Mouse (Mus musculus) Patski (cell line): ENCODE measurements around the gene Magix. TPM values are rescaled to one million over a fixed set of nuclear protein-coding genes. Genes with fewer than 3 reads are reported as not detected.

Experiments used
- ATAC-seq: fragments of 100-300 bp; one replicate; pipeline ENCODE4 v1.8.0; 2021
- CTCF ChIA-PET: fragments of 350-600 bp; sonication (Branson Sonifier 250); formaldehyde crosslinking; loops from one replicate; lab custom pipeline; 2022; ENCODE audit warnings: inconsistent platforms; lab: Charles Lee
- POLR2A ChIA-PET: fragments of 350-600 bp; sonication (Branson Sonifier 250); formaldehyde crosslinking; loops from one replicate; lab custom pipeline; 2022; ENCODE audit warnings: antibody characterized with exemption, inconsistent platforms; lab: Charles Lee
- DNase-seq: peaks from one replicate; pipeline ENCODE4 v3.0.0-alpha.2; 2011; ENCODE audit warnings: low read depth, low spot score
- H3K27me3 ChIP-seq: fragments of 371-371 bp; one replicate; pipeline ENCODE4 v1.5.1; 2021
- CTCF ChIP-seq: fragments of 100-300 bp; IDR thresholded peaks from one replicate; pipeline ENCODE4 v1.5.1; 2021
- in situ Hi-C: fragments of 300-500 bp; cut with MboI; formaldehyde crosslinking; loops from 3 replicates; pipeline ENCODE4 v1.11.1; 2018; ENCODE audit warnings: low pct_unique_long_range_greater_than_20kb, mixed read lengths
- polyA plus RNA-seq: library from polyadenylated mRNA; unstranded; gene quantifications from one replicate; pipeline ENCODE4 v1.2.3, GENCODE M21; 2021

Magix gene
- polyA plus RNA-seq, 1 experiment from 2014 or later: 0.06 TPM

- H3K27me3 ChIP-seq: no peaks in the 10 kb centered on the region
- ATAC-seq (peak; percentile 78), DNase-seq (peak; percentile 35)
- POLR2A ChIA-PET: interaction anchor here (0.5 to 1.1 kb wide), 2 partner anchors 10 to 65 kb away, joined by 3 to 9 read pairs; no protein-coding TSS in a partner anchor
- CTCF ChIA-PET: no interaction called here
- no peak for TF ChIP-seq CTCF
- in situ Hi-C loops: loop anchor here (10.0 kb wide), 1 partner anchor 222 kb away; no protein-coding TSS in a partner anchor
These were observed 15.9 kb upstream of the Magix start, which contains the start of gene Gpkow for GRCm38 (mm10) chrX:7696954-7697381. Gene Gpkow (plus strand): TSS chrX:7697131.

- in situ Hi-C loops: loop anchor here (10.0 kb wide), 1 partner anchor 222 kb away; no protein-coding TSS in a partner anchor
- ChIA-PET CTCF (interaction anchor here (0.5 kb wide), 1 partner anchor 374 kb away, joined by 3 read pairs; no protein-coding TSS in a partner anchor), POLR2A (interaction anchor here (0.6 kb wide), 1 partner anchor 10 kb away, joined by 6 read pairs; no protein-coding TSS in a partner anchor)
- TF ChIP-seq CTCF: no peak
- ATAC-seq: no peak
- no peaks in the 10 kb centered on the region for H3K27me3 ChIP-seq
- DNase-seq: no peak
These were observed 15.5 kb upstream of the Magix start for GRCm38 (mm10) chrX:7696520-7696919.

- no peak for DNase-seq
- in situ Hi-C loops: loop anchor here (10.0 kb wide), 1 partner anchor 218 kb away; no protein-coding TSS in a partner anchor
- POLR2A ChIA-PET: no interaction called here
These were observed 11.8 kb upstream of the Magix start for GRCm38 (mm10) chrX:7692862-7693261.

GRCm38 (mm10) chrX:7690486-7690885, 9.4 kb upstream of the Magix start:
- CTCF ChIA-PET: no interaction called here
- POLR2A ChIA-PET: no interaction called here
- no peak for ATAC-seq
- no peak for TF ChIP-seq CTCF
- peaks cover 13% of the 10 kb centered on the region for H3K27me3 ChIP-seq
- DNase-seq: no peak
- in situ Hi-C loops: loop anchor here (10.0 kb wide), 1 partner anchor 216 kb away; no protein-coding TSS in a partner anchor

More at GRCm38 (mm10) chrX:7692862-7693261, 11.8 kb upstream of the Magix start:
- CTCF ChIA-PET: interaction anchor here (1.0 to 1.2 kb wide), 4 partner anchors 14 to 271 kb away, joined by 3 to 7 read pairs (median 3); no protein-coding TSS in a partner anchor
- no peak for TF ChIP-seq CTCF
- peaks cover 13% of the 10 kb centered on the region for H3K27me3 ChIP-seq
- ATAC-seq: no peak

GRCm38 (mm10) chrX:7688321-7688720, 7.3 kb upstream of the Magix start:
- ChIA-PET CTCF (no interaction called here), POLR2A (no interaction called here)
- H3K27me3 ChIP-seq: peaks cover 18% of the 10 kb centered on the region
- DNase-seq (no peak), ATAC-seq (no peak)
- in situ Hi-C loops: no loop called here
- TF ChIP-seq CTCF: no peak

GRCm38 (mm10) chrX:7680057-7680412, 1.0 kb downstream of the Magix start:
- ATAC-seq: no peak
- no peak for DNase-seq
- H3K27me3 ChIP-seq: peaks cover 20% of the 10 kb centered on the region
- in situ Hi-C loops: no loop called here
- no peak for TF ChIP-seq CTCF
- CTCF ChIA-PET: interaction anchor here (1.0 kb wide), 1 partner anchor 211 kb away, joined by 3 read pairs; no protein-coding TSS in a partner anchor
- POLR2A ChIA-PET: no interaction called here

- no peak for TF ChIP-seq CTCF
- in situ Hi-C loops: no loop called here
- ChIA-PET CTCF (interaction anchor here (0.9 to 1.0 kb wide), 2 partner anchors 14 to 211 kb away, joined by 3 read pairs; no protein-coding TSS in a partner anchor), POLR2A (no interaction called here)
- peak; percentile 41 for DNase-seq
- ATAC-seq: peak; percentile 92
- H3K27me3 ChIP-seq: peaks cover 20% of the 10 kb centered on the region
These were observed 1.5 kb downstream of the Magix start for GRCm38 (mm10) chrX:7679405-7680056.

- in situ Hi-C loops: no loop called here
- DNase-seq: no peak
- peaks cover 20% of the 10 kb centered on the region for H3K27me3 ChIP-seq
- no peak for ATAC-seq
- TF ChIP-seq CTCF: no peak
- ChIA-PET POLR2A (no interaction called here), CTCF (interaction anchor here (0.9 to 1.0 kb wide), 2 partner anchors 15 to 210 kb away, joined by 3 read pairs; no protein-coding TSS in a partner anchor)
These were observed 2.1 kb downstream of the Magix start for GRCm38 (mm10) chrX:7678986-7679385.

- DNase-seq (no peak), ATAC-seq (no peak)
- H3K27me3 ChIP-seq: peaks cover 7% of the 10 kb centered on the region
- ChIA-PET CTCF (no interaction called here), POLR2A (no interaction called here)
- no peak for TF ChIP-seq CTCF
- in situ Hi-C loops: no loop called here
These were observed 6.1 kb downstream of the Magix start for GRCm38 (mm10) chrX:7675001-7675380.

- ChIA-PET CTCF (no interaction called here), POLR2A (no interaction called here)
- DNase-seq (no peak), ATAC-seq (no peak)
- H3K27me3 ChIP-seq: peaks cover 7% of the 10 kb centered on the region
- in situ Hi-C loops: no loop called here
- no peak for TF ChIP-seq CTCF
These were observed 6.6 kb downstream of the Magix start for GRCm38 (mm10) chrX:7674284-7675000.
